Mouse (Mus musculus): Measurements from ENCODE around the gene Zfp747.
"Not testable (repeated sequence)": the region's sequence is repeated elsewhere in the genome, so short reads cannot be mapped to it uniquely, and the experiment has no call there.

Gene Zfp747

DNA sequence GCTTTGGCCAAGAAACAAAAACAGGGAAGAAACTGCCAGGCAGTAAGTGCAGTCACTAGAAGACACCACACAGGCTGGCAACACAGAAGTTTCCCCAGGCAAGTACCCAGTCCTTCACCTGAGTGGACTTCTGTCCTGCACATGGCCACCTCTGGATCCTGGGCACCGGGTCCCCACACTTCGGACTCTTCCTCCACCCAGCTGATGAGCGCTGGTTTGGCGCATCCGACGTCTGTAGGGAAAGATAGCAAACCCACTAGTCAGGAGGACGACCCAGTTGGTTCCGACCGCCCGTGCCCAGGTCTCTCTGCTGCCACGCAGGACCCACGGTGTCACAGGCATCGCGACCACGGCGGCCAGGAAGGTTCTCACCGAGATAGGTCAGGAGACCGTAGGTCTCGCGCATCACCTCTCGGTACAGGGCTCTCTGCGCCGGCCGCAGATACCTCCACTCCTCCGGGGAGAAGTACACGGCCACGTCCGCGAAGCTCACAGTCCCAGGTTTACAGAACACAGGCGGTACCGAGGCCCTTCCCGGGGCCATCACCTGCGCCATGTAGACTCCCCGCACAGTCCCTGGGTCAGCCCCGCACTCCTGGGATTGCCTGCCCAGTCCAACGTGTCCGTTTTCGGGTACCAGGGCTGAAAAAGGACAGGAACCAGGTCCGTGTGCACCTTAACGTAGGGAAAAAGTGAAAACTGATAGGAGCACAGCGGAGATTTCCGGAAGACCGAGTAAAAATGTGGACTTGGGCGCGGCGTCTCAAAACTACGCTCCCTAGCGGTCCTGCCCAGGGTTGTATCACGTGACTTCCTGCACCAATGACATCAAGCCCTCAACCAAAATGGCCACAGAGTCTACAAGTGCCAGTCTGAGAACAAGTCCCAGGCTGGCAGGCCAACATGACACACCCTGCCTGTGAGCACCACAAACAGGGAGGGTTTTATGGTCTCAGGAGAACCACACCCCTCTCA, at the start of gene Zfp747:
Zfp747 (minus strand) TSS at position 780 of the 975 bp plus-strand sequence.
- DNase-seq = peak; percentile 94

- no peak for DNase-seq
Observed at GRCm38 (mm10) chr7:127425291-127425690, 49.4 kb upstream of the Zfp747 start.

DNA sequence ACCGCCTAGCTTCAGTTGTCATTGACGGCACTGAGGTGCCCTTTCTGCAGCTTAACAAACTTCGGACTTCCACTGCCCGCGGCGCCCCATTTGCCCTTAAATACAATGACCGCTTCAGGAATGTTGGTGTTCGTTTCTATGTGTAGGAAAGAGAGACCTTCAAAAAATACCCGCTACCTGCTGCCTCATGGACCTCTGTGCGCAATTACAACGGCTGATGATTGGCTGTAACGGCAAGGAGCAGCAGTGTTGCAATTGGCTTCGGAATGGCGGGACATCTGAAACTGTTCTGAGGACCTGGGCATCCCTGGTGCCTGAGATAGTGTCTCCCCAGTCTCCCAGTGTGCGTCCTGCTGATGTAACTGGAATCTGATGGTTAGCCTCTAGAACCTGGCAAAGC, 46.4 kb upstream of the Zfp747 start:
- no peak for DNase-seq

DNA sequence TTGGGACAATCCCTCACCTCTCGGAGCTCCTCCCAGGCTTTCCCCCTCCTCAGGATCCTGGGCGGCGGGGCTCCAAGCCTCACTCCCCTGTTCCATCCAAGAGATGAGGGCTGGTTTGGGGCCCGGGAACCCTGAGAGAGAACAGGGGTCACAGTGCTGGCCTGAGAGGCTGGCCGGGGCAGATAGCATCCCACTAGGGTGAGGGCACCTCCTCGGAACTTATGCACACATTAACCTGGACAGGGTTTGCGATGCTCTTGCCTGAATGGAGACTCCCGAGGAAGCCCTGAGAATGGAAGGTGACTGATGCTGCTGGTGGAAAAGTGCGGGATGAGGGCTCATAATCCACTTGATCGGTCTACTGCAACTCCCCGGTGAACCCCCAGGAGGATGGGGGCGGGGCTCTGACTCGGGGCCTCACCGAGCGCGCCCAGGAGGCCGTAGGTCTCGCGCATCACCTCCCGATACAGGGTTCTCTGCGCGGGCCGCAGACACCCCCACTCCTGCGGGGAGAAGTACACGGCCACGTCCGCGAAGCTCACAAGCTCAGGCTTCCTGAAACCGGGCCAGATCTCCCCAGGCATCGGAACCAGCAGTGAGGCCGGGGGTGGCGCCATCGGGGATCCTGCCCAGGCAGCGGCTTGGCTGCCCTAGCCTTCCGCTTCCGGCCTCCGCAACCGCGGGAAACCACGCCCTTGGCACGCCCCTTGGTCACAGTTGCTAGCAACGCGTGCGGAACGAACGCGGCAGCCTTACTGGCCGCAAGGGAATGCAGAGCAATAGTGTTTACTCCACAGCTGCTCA, 45.7 kb upstream of the Zfp747 start, which contains the start of gene Zfp688:
Zfp688 (minus strand) TSS at position 681 of the 804 bp plus-strand sequence.
- peak; percentile 98 for DNase-seq

GRCm38 (mm10) chr7:127411418-127411817, 35.6 kb upstream of the Zfp747 start:
- no peak for DNase-seq

DNA sequence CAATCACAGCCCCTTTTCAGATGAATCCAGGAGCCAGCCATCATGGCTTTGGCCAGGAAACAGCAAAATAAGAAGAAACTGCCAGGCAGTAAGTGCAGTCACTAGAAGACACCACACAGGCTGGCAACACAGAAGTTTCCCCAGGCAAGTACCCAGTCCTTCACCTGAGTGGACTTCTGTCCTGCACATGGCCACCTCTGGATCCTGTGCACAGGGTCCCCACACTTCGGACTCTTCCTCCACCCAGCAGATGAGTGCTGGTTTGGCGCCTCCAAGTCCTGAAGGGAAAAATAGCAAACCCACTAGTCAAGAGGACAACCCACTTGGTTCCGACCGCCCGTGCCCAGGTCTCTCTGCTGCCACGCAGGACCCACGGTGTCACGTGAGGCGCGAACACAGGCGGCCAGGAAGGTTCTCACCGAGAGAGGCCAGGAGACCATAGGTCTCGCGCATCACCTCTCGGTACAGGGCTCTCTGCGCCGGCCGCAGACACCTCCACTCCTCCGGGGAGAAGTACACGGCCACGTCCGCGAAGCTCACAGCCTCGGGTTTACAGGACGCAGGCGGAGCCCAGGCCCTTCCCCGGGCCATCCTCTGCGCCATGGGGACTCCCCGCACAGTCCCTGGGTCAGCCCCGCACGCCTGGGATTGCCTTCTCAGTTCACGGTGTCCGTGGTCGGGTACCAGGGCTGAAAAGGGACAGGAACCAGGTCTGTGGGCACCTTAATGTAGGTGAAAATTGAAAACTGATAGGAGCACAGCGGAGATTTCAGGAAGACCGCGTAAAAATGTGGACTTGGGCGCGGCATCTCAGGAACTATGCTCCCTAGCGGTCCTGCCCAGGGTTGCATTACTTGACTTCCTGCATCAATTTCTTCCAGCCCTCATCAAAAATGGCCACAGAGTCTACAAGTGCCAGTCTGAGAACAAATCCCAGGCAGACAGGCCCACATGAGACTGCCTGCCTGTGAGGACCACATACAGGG, 30.4 kb upstream of the Zfp747 start, which contains the start of gene Zfp764:
Zfp764 (minus strand) TSS at position 821 of the 986 bp plus-strand sequence.
- peak; percentile 89 for DNase-seq

GRCm38 (mm10) chr7:127404101-127404500, 28.3 kb upstream of the Zfp747 start:
- DNase-seq = not testable (repeated sequence)

- peak; percentile 32 for DNase-seq
Observed at GRCm38 (mm10) chr7:127402980-127403379, 27.1 kb upstream of the Zfp747 start.

DNA sequence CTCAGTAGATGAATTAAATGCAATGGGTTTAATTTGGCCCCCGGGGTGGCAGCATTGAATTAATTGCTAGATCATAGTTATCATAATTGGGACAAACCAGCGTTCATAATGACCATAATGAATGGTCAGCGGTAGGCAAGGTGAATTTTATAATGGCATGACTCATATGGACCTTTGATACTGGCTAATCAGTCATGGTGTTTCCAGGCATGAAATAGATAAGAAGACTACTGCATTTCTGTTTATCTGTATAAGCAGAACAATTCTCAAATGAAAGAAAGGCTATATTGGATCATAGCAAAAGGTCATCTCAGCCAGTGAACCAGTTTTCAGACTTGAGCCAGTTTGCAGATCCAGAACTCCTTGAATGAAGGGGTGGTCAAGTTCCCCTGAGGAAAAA, 24.5 kb upstream of the Zfp747 start:
- no peak for DNase-seq

GRCm38 (mm10) chr7:127393944-127394333, 18.1 kb upstream of the Zfp747 start:
- no peak for DNase-seq

DNA sequence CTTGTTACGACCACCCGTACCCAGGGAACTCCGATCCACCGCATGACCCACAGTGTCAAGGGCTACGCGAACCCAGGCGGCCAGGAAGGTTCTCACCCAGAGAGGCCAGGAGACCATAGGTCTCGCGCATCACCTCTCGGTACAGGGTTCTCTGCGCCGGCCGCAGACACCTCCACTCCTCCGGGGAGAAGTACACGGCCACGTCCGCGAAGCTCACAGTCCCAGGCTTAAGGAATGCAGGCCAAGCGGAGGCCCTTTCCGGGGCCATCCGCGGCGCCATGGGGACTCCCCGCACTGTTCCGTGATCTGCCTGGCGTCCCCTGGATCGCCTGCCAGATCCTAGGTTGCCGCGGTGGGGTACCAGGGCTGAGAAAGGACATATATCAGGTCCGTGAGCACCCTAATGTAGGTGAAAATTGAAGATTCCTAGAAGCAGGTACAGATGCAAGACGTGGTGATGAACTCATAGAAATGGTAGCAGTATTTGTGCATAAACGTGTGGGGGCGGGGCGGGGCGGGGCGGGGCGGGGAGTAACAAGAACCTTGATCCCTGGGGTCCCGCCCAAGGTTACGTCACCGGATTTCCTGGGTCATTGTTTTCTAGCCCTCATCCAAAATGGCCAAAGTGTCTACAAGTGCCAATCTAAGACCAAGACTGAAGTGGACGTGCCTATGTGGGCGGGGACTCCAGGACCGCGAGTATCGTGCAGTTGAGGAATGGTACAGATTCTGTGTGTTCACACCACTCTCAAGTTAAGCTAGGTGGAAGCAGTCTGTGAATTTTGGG, 17.5 kb upstream of the Zfp747 start, which contains the start of gene E430018J23Rik:
E430018J23Rik (minus strand) TSS at position 473 of the 787 bp plus-strand sequence.
- DNase-seq = peak; percentile 95

GRCm38 (mm10) chr7:127392251-127392824, 16.5 kb upstream of the Zfp747 start:
- DNase-seq = no peak

GRCm38 (mm10) chr7:127391538-127391937, 15.7 kb upstream of the Zfp747 start:
- no peak for DNase-seq

GRCm38 (mm10) chr7:127390306-127390705, 14.5 kb upstream of the Zfp747 start:
- DNase-seq = no peak

GRCm38 (mm10) chr7:127388201-127388600, 12.4 kb upstream of the Zfp747 start:
- DNase-seq = not testable (repeated sequence)

DNA sequence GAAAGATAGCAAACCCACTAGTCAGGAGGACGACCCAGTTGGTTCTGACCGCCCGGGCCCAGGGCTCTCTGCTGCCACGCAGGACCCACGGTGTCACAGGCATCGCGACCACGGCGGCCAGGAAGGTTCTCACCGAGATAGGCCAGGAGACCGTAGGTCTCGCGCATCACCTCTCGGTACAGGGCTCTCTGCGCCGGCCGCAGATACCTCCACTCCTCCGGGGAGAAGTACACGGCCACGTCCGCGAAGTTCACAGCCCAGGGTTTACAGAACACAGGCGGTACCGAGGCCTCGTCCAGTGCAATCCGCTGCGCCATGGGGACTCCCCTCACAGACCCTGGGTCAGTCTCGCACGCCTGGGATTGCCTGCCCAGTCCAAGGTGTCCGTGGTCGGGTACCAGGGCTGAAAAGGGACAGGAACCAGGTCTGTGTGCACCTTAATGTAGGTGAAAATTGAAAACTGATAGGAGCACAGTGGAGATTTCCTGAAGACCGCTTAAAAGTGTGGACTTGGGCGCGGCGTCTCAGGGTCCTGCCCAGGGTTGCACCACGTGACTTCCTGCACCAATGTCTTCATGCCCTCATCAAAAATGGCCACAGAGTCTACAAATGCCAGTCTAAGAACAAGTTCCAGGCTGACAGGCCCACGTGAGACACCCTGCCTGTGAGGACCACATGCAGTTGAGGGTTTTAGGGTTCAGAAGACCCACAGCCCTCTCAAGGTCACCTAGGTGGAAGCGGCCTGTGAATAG, 11.0 kb upstream of the Zfp747 start, which contains the start of gene 9130019O22Rik:
9130019O22Rik (minus strand) TSS at position 526 of the 752 bp plus-strand sequence.
- DNase-seq = peak; percentile 93

DNA sequence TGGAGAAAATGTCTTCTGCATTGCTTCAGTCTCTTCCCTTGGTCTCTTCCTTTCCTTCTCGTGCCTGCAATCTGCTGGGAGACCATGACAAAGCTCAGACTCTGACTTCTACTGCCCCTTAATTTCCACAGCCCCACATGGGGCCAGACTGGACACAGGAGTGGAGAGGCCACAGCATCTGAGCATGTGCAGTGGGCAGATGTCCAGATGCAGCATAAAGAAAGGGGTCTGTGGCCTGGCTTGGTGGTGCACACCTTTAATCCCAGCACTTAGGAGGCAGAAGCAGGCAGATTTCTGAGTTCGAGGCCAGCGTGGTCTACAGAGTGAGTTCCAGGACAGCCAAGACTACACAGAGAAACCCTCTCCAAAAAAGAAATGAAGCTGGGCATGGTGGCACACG, 9.7 kb upstream of the Zfp747 start:
- not testable (repeated sequence) for DNase-seq

- no peak for DNase-seq
Observed at GRCm38 (mm10) chr7:127378310-127378921, 2.6 kb upstream of the Zfp747 start.

- DNase-seq = peak; percentile 26
Observed at GRCm38 (mm10) chr7:127371870-127372269, 4.0 kb downstream of the Zfp747 start.
